Mouse (Mus musculus): ENCODE results near the gene Akr7a5. TPM values are rescaled to one million over a fixed set of nuclear protein-coding genes. Genes with fewer than 3 reads are reported as not detected.

Akr7a5 gene
- total and polyA plus RNA-seq, 2 experiments = 142 to 144 TPM

- Histone ChIP-seq H3K4me3 (ENCODE audit: insufficient read depth, low read depth, low read length) (no peak overlapping the region), H3K27me3 (ENCODE audit: control insufficient read depth, insufficient read depth, low read length) (no peaks in the 10 kb centered on the region), H3K9ac (ENCODE audit: low read depth, low read length) (no peak overlapping the region), H3K27ac (replicated peaks; ENCODE audit: insufficient read depth, low read depth, low read length) (no peak overlapping the region), H3K4me1 (ENCODE audit: control insufficient read depth, insufficient read depth, low read length) (peaks cover 7% of the 10 kb centered on the region), H3K79me2 (ENCODE audit: control insufficient read depth, insufficient read depth, low read length) (peaks cover 11% of the 10 kb centered on the region; the same call in 1 of the 2 replicates), H3K36me3 (ENCODE audit: control insufficient read depth, insufficient read depth, low read length) (peaks cover 2% of the 10 kb centered on the region; the same call in 1 of the 2 replicates)
- TF ChIP-seq POLR2A (IDR thresholded peaks at IDR 0.05; ENCODE audit: extremely low read depth, insufficient read depth, low read length) (no peak), CTCF (IDR thresholded peaks at IDR 0.05; ENCODE audit: low read depth, low read length) (no peak)
- WGBS = 28% methylated on average over 1 of the region's 1 CpGs
- no peak for DNase-seq (ENCODE audit: extremely low read depth, low read depth, low spot score)
Observed at GRCm38 (mm10) chr4:139268242-139268641, 42.3 kb upstream of the Akr7a5 start.

GRCm38 (mm10) chr4:139270168-139270567 lies 40.4 kb upstream of the Akr7a5 start:
- H3K9ac ChIP-seq (ENCODE audit: low read depth, low read length) = no peak overlapping the region
- H3K36me3 ChIP-seq (ENCODE audit: control insufficient read depth, insufficient read depth, low read length) = no peaks in the 10 kb centered on the region
- H3K27ac ChIP-seq (replicated peaks; ENCODE audit: insufficient read depth, low read depth, low read length) = no peak overlapping the region
- TF ChIP-seq POLR2A (IDR thresholded peaks at IDR 0.05; ENCODE audit: extremely low read depth, insufficient read depth, low read length) (no peak), CTCF (IDR thresholded peaks at IDR 0.05; ENCODE audit: low read depth, low read length) (no peak)
- H3K4me3 ChIP-seq (ENCODE audit: insufficient read depth, low read depth, low read length) = no peak overlapping the region
- H3K27me3 ChIP-seq (ENCODE audit: control insufficient read depth, insufficient read depth, low read length) = no peaks in the 10 kb centered on the region
- peaks cover 11% of the 10 kb centered on the region for H3K4me1 ChIP-seq (ENCODE audit: control insufficient read depth, insufficient read depth, low read length)
- DNase-seq (ENCODE audit: extremely low read depth, low read depth, low spot score) = no peak
- 96% methylated on average over 3 of the region's 3 CpGs for WGBS
- peaks cover 19% of the 10 kb centered on the region; the same call in 1 of the 2 replicates for H3K79me2 ChIP-seq (ENCODE audit: control insufficient read depth, insufficient read depth, low read length)

- Histone ChIP-seq H3K27ac (replicated peaks; ENCODE audit: insufficient read depth, low read depth, low read length) (no peak overlapping the region), H3K27me3 (ENCODE audit: control insufficient read depth, insufficient read depth, low read length) (no peaks in the 10 kb centered on the region), H3K79me2 (ENCODE audit: control insufficient read depth, insufficient read depth, low read length) (peaks cover 12% of the 10 kb centered on the region; the same call in 1 of the 2 replicates), H3K36me3 (ENCODE audit: control insufficient read depth, insufficient read depth, low read length) (no peaks in the 10 kb centered on the region), H3K4me1 (ENCODE audit: control insufficient read depth, insufficient read depth, low read length) (peaks cover 11% of the 10 kb centered on the region), H3K4me3 (ENCODE audit: insufficient read depth, low read depth, low read length) (no peak overlapping the region), H3K9ac (ENCODE audit: low read depth, low read length) (no peak overlapping the region)
- no peak for DNase-seq (ENCODE audit: extremely low read depth, low read depth, low spot score)
- TF ChIP-seq CTCF (IDR thresholded peaks at IDR 0.05; ENCODE audit: low read depth, low read length) (no peak), POLR2A (IDR thresholded peaks at IDR 0.05; ENCODE audit: extremely low read depth, insufficient read depth, low read length) (no peak)
- 92% methylated on average over 9 of the region's 9 CpGs for WGBS
Observed at GRCm38 (mm10) chr4:139271562-139271961, 39.0 kb upstream of the Akr7a5 start.

- Histone ChIP-seq H3K27ac (replicated peaks; ENCODE audit: insufficient read depth, low read depth, low read length) (peak overlapping the region; percentile 59), H3K27me3 (ENCODE audit: control insufficient read depth, insufficient read depth, low read length) (no peaks in the 10 kb centered on the region), H3K36me3 (ENCODE audit: control insufficient read depth, insufficient read depth, low read length) (no peaks in the 10 kb centered on the region), H3K4me3 (ENCODE audit: insufficient read depth, low read depth, low read length) (no peak overlapping the region), H3K9ac (ENCODE audit: low read depth, low read length) (no peak overlapping the region), H3K79me2 (ENCODE audit: control insufficient read depth, insufficient read depth, low read length) (peaks cover 8% of the 10 kb centered on the region; the same call in 1 of the 2 replicates), H3K4me1 (ENCODE audit: control insufficient read depth, insufficient read depth, low read length) (peaks cover 11% of the 10 kb centered on the region)
- DNase-seq (ENCODE audit: extremely low read depth, low read depth, low spot score) = peak; percentile 97
- 84% methylated on average over 10 of the region's 10 CpGs for WGBS
- TF ChIP-seq CTCF (IDR thresholded peaks at IDR 0.05; ENCODE audit: low read depth, low read length) (no peak), POLR2A (IDR thresholded peaks at IDR 0.05; ENCODE audit: extremely low read depth, insufficient read depth, low read length) (no peak)
Observed at GRCm38 (mm10) chr4:139272951-139273680, 37.4 kb upstream of the Akr7a5 start.

GRCm38 (mm10) chr4:139274573-139274972 lies 36.0 kb upstream of the Akr7a5 start:
- H3K4me3 ChIP-seq (ENCODE audit: insufficient read depth, low read depth, low read length) = no peak overlapping the region
- no peak for DNase-seq (ENCODE audit: extremely low read depth, low read depth, low spot score)
- H3K79me2 ChIP-seq (ENCODE audit: control insufficient read depth, insufficient read depth, low read length) = peaks cover 8% of the 10 kb centered on the region; the same call in 1 of the 2 replicates
- no peak for TF ChIP-seq POLR2A (IDR thresholded peaks at IDR 0.05; ENCODE audit: extremely low read depth, insufficient read depth, low read length)
- no peak for TF ChIP-seq CTCF (IDR thresholded peaks at IDR 0.05; ENCODE audit: low read depth, low read length)
- no peak overlapping the region for H3K9ac ChIP-seq (ENCODE audit: low read depth, low read length)
- no peaks in the 10 kb centered on the region for H3K36me3 ChIP-seq (ENCODE audit: control insufficient read depth, insufficient read depth, low read length)
- peaks cover 11% of the 10 kb centered on the region for H3K4me1 ChIP-seq (ENCODE audit: control insufficient read depth, insufficient read depth, low read length)
- no peaks in the 10 kb centered on the region for H3K27me3 ChIP-seq (ENCODE audit: control insufficient read depth, insufficient read depth, low read length)
- H3K27ac ChIP-seq (replicated peaks; ENCODE audit: insufficient read depth, low read depth, low read length) = no peak overlapping the region
- WGBS = 85% methylated on average over 7 of the region's 7 CpGs

- H3K27me3 ChIP-seq (ENCODE audit: control insufficient read depth, insufficient read depth, low read length) = no peaks in the 10 kb centered on the region
- no peak overlapping the region for H3K27ac ChIP-seq (replicated peaks; ENCODE audit: insufficient read depth, low read depth, low read length)
- peaks cover 11% of the 10 kb centered on the region for H3K4me1 ChIP-seq (ENCODE audit: control insufficient read depth, insufficient read depth, low read length)
- peaks cover 7% of the 10 kb centered on the region; the same call in 1 of the 2 replicates for H3K36me3 ChIP-seq (ENCODE audit: control insufficient read depth, insufficient read depth, low read length)
- H3K79me2 ChIP-seq (ENCODE audit: control insufficient read depth, insufficient read depth, low read length) = peaks cover 8% of the 10 kb centered on the region; the same call in 1 of the 2 replicates
- no peak overlapping the region for H3K4me3 ChIP-seq (ENCODE audit: insufficient read depth, low read depth, low read length)
- no peak for DNase-seq (ENCODE audit: extremely low read depth, low read depth, low spot score)
- H3K9ac ChIP-seq (ENCODE audit: low read depth, low read length) = no peak overlapping the region
- TF ChIP-seq CTCF (IDR thresholded peaks at IDR 0.05; ENCODE audit: low read depth, low read length) (no peak), POLR2A (IDR thresholded peaks at IDR 0.05; ENCODE audit: extremely low read depth, insufficient read depth, low read length) (no peak)
- 96% methylated on average over 7 of the region's 7 CpGs for WGBS
Observed at GRCm38 (mm10) chr4:139276411-139276810, 34.1 kb upstream of the Akr7a5 start.
